Mouse (Mus musculus) limb, embryonic 13.5 days (tissue): ENCODE results near the gene Ptprm. TPM values are rescaled to one million over a fixed set of nuclear protein-coding genes. Genes with fewer than 3 reads are reported as not detected.

Experiments used
- ATAC-seq: fragments of 200-750 bp; cut with Nextera tagmentation; 2 replicates; pipeline ENCODE4 v1.8.0; 2017; ENCODE audit warnings: low read depth, moderate number of reproducible peaks, moderate TSS enrichment; ENCODE audit not compliant: low FRiP score
- H3K27ac ChIP-seq: fragments of 300-500 bp; sonication (generic); 2 replicates; pipeline ENCODE4 v1.5.1; 2015; ENCODE audit warnings: inconsistent platforms, mild to moderate bottlenecking, moderate library complexity
- H3K27me3 ChIP-seq: fragments of 300-500 bp; sonication (generic); 2 replicates; pipeline ENCODE4 v1.6.1; 2015; ENCODE audit warnings: mild to moderate bottlenecking, inconsistent platforms
- H3K36me3 ChIP-seq: fragments of 300-500 bp; sonication (generic); 2 replicates; pipeline ENCODE4 v1.6.1; 2015; ENCODE audit warnings: inconsistent platforms, mild to moderate bottlenecking, moderate library complexity
- H3K4me1 ChIP-seq: fragments of 300-500 bp; sonication (generic); 2 replicates; pipeline ENCODE4 v1.6.1; 2015; ENCODE audit warnings: inconsistent platforms
- H3K4me2 ChIP-seq: fragments of 300-500 bp; sonication (generic); replicated peaks from 2 replicates; pipeline ENCODE4 v1.6.1; 2015; ENCODE audit warnings: inconsistent platforms, mild to moderate bottlenecking, moderate library complexity
- H3K4me3 ChIP-seq: fragments of 300-500 bp; sonication (generic); 2 replicates; pipeline ENCODE4 v1.5.1; 2015; ENCODE audit warnings: moderate library complexity, mild to moderate bottlenecking, inconsistent platforms
- H3K9ac ChIP-seq: fragments of 300-500 bp; sonication (generic); 2 replicates; pipeline ENCODE4 v1.6.1; 2015; ENCODE audit warnings: mild to moderate bottlenecking, inconsistent platforms
- H3K9me3 ChIP-seq: fragments of 300-500 bp; sonication (generic); 2 replicates; pipeline ENCODE4 v1.6.1; 2016; ENCODE audit warnings: inconsistent platforms
- WGBS: fragments of 180-500 bp; shearing (Covaris S2); methylation state at CpG from one replicate; pipeline ENCODE4 v1.1.7; 2015; 5-methylcytosine and 5-hydroxymethylcytosine counted together
- polyA plus RNA-seq: library from polyadenylated mRNA; unstranded; fragments of >200 nt; fragmentation: Nextera tagmentation; extraction: Ambion mirVana; gene quantifications from 2 replicates; pipeline ENCODE4 v1.2.1, GENCODE M21; 2015

Gene Ptprm
- polyA plus RNA-seq, 1 experiment from 2014 or later, result 14.9 TPM

- WGBS, result 85% methylated on average over 4 of the region's 4 CpGs
- Histone ChIP-seq H3K4me2 (no peak overlapping the region), H3K9me3 (no peaks in the 10 kb centered on the region), H3K36me3 (no peaks in the 10 kb centered on the region), H3K4me1 (0 out of 2 replicates have a peak, but pooled peaks cover 3% of the 10 kb centered on the region), H3K27me3 (no peaks in the 10 kb centered on the region), H3K27ac (no peak overlapping the region), H3K4me3 (no peak overlapping the region), H3K9ac (no peak overlapping the region)
- no peak for ATAC-seq
Observed at GRCm38 (mm10) chr17:66991815-66992214, 362.4 kb downstream of the Ptprm start.

- no peaks in the 10 kb centered on the region for H3K9me3 ChIP-seq
- H3K4me3 ChIP-seq, result no peak overlapping the region
- no peaks in the 10 kb centered on the region for H3K27me3 ChIP-seq
- H3K4me1 ChIP-seq, result peaks cover 3% of the 10 kb centered on the region; the same call in 1 of the 2 replicates
- no peak for ATAC-seq
- 67% methylated on average over 2 of the region's 2 CpGs for WGBS
- no peak overlapping the region for H3K9ac ChIP-seq
- no peak overlapping the region for H3K27ac ChIP-seq
- no peak overlapping the region for H3K4me2 ChIP-seq
- no peaks in the 10 kb centered on the region for H3K36me3 ChIP-seq
Observed at GRCm38 (mm10) chr17:66990761-66991160, 363.5 kb downstream of the Ptprm start.

- WGBS, result 90% methylated on average over 1 of the region's 1 CpGs
- no peak overlapping the region for H3K9ac ChIP-seq
- H3K4me2 ChIP-seq, result no peak overlapping the region
- no peak overlapping the region for H3K27ac ChIP-seq
- H3K4me3 ChIP-seq, result no peak overlapping the region
- H3K9me3 ChIP-seq, result no peaks in the 10 kb centered on the region
- no peaks in the 10 kb centered on the region for H3K36me3 ChIP-seq
- ATAC-seq, result no peak
- no peaks in the 10 kb centered on the region; the same call in 1 of the 2 replicates for H3K4me1 ChIP-seq
- H3K27me3 ChIP-seq, result no peaks in the 10 kb centered on the region
Observed at GRCm38 (mm10) chr17:66988014-66988413, 366.2 kb downstream of the Ptprm start.

- no peak overlapping the region for H3K27ac ChIP-seq
- H3K27me3 ChIP-seq, result no peaks in the 10 kb centered on the region
- H3K4me3 ChIP-seq, result no peak overlapping the region
- no peaks in the 10 kb centered on the region for H3K9me3 ChIP-seq
- no peak for ATAC-seq
- H3K36me3 ChIP-seq, result no peaks in the 10 kb centered on the region
- peaks cover 11% of the 10 kb centered on the region for H3K4me1 ChIP-seq
- H3K4me2 ChIP-seq, result no peak overlapping the region
- WGBS, result 80% methylated on average over 2 of the region's 2 CpGs
- no peak overlapping the region for H3K9ac ChIP-seq
Observed at GRCm38 (mm10) chr17:66981649-66982048, 372.6 kb downstream of the Ptprm start.

- Histone ChIP-seq H3K9ac (no peak overlapping the region), H3K27me3 (no peaks in the 10 kb centered on the region), H3K4me3 (no peak overlapping the region), H3K4me2 (no peak overlapping the region), H3K9me3 (no peaks in the 10 kb centered on the region), H3K27ac (no peak overlapping the region), H3K36me3 (no peaks in the 10 kb centered on the region), H3K4me1 (peaks cover 11% of the 10 kb centered on the region)
- ATAC-seq, result no peak
- 35% methylated on average over 5 of the region's 5 CpGs for WGBS
Observed at GRCm38 (mm10) chr17:66979971-66980370, 374.3 kb downstream of the Ptprm start.

GRCm38 (mm10) chr17:66976490-66976889, 377.8 kb downstream of the Ptprm start:
- H3K27me3 ChIP-seq, result no peaks in the 10 kb centered on the region
- H3K36me3 ChIP-seq, result no peaks in the 10 kb centered on the region
- H3K27ac ChIP-seq, result no peak overlapping the region
- H3K9ac ChIP-seq, result no peak overlapping the region
- ATAC-seq, result no peak
- no peak overlapping the region for H3K4me2 ChIP-seq
- no peak overlapping the region for H3K4me3 ChIP-seq
- WGBS, result 82% methylated on average over 5 of the region's 5 CpGs
- no peaks in the 10 kb centered on the region for H3K9me3 ChIP-seq
- peaks cover 11% of the 10 kb centered on the region for H3K4me1 ChIP-seq

GRCm38 (mm10) chr17:66972976-66973375, 381.3 kb downstream of the Ptprm start:
- H3K27me3 ChIP-seq, result no peaks in the 10 kb centered on the region
- no peak overlapping the region for H3K27ac ChIP-seq
- no peak overlapping the region for H3K9ac ChIP-seq
- H3K4me2 ChIP-seq, result no peak overlapping the region
- H3K4me1 ChIP-seq, result no peaks in the 10 kb centered on the region
- no peaks in the 10 kb centered on the region for H3K9me3 ChIP-seq
- H3K36me3 ChIP-seq, result no peaks in the 10 kb centered on the region
- H3K4me3 ChIP-seq, result no peak overlapping the region
- no peak for ATAC-seq
- WGBS, result 82% methylated on average over 3 of the region's 3 CpGs

- H3K27ac ChIP-seq, result no peak overlapping the region
- WGBS, result 57% methylated on average over 5 of the region's 5 CpGs
Observed at GRCm38 (mm10) chr17:66960986-66961385, 393.3 kb downstream of the Ptprm start.

GRCm38 (mm10) chr17:66960557-66960956, 393.7 kb downstream of the Ptprm start:
- no peak overlapping the region for H3K27ac ChIP-seq
- no peak for ATAC-seq
- H3K27me3 ChIP-seq, result no peaks in the 10 kb centered on the region
- 83% methylated on average over 6 of the region's 6 CpGs for WGBS
- H3K4me1 ChIP-seq, result no peaks in the 10 kb centered on the region
- no peak overlapping the region for H3K9ac ChIP-seq
- H3K9me3 ChIP-seq, result no peaks in the 10 kb centered on the region
- H3K4me3 ChIP-seq, result no peak overlapping the region
- no peak overlapping the region for H3K4me2 ChIP-seq
- no peaks in the 10 kb centered on the region; the same call in 1 of the 2 replicates for H3K36me3 ChIP-seq

More at GRCm38 (mm10) chr17:66960986-66961385, 393.3 kb downstream of the Ptprm start:
- Histone ChIP-seq H3K27me3 (no peaks in the 10 kb centered on the region), H3K9ac (no peak overlapping the region), H3K4me2 (no peak overlapping the region), H3K9me3 (no peaks in the 10 kb centered on the region), H3K4me1 (no peaks in the 10 kb centered on the region), H3K36me3 (no peaks in the 10 kb centered on the region; the same call in 1 of the 2 replicates), H3K4me3 (no peak overlapping the region)
- ATAC-seq, result no peak

GRCm38 (mm10) chr17:66959815-66960214, 394.4 kb downstream of the Ptprm start:
- no peaks in the 10 kb centered on the region; the same call in 1 of the 2 replicates for H3K36me3 ChIP-seq
- H3K27me3 ChIP-seq, result no peaks in the 10 kb centered on the region
- H3K4me2 ChIP-seq, result no peak overlapping the region
- H3K4me3 ChIP-seq, result no peak overlapping the region
- WGBS, result 93% methylated on average over 2 of the region's 2 CpGs
- no peaks in the 10 kb centered on the region for H3K9me3 ChIP-seq
- no peaks in the 10 kb centered on the region for H3K4me1 ChIP-seq
- no peak overlapping the region for H3K9ac ChIP-seq
- no peak for ATAC-seq
- H3K27ac ChIP-seq, result no peak overlapping the region

- no peaks in the 10 kb centered on the region for H3K27me3 ChIP-seq
- no peak for ATAC-seq
- no peak overlapping the region for H3K4me2 ChIP-seq
- H3K4me3 ChIP-seq, result no peak overlapping the region
- no peak overlapping the region for H3K27ac ChIP-seq
- no peaks in the 10 kb centered on the region; the same call in 1 of the 2 replicates for H3K36me3 ChIP-seq
- WGBS, result 87% methylated on average over 2 of the region's 2 CpGs
- H3K9ac ChIP-seq, result no peak overlapping the region
- H3K4me1 ChIP-seq, result no peaks in the 10 kb centered on the region
- no peaks in the 10 kb centered on the region for H3K9me3 ChIP-seq
Observed at GRCm38 (mm10) chr17:66958766-66959165, 395.5 kb downstream of the Ptprm start.

- H3K9ac ChIP-seq, result no peak overlapping the region
- ATAC-seq, result no peak
- no peaks in the 10 kb centered on the region for H3K36me3 ChIP-seq
- no peak overlapping the region for H3K27ac ChIP-seq
- peaks cover 8% of the 10 kb centered on the region; the same call in 1 of the 2 replicates for H3K4me1 ChIP-seq
- 89% methylated on average over 4 of the region's 4 CpGs for WGBS
- no peaks in the 10 kb centered on the region for H3K27me3 ChIP-seq
- no peak overlapping the region for H3K4me3 ChIP-seq
- H3K9me3 ChIP-seq, result no peaks in the 10 kb centered on the region
- H3K4me2 ChIP-seq, result no peak overlapping the region
Observed at GRCm38 (mm10) chr17:66944498-66944897, 409.8 kb downstream of the Ptprm start.

GRCm38 (mm10) chr17:66943539-66943938, 410.7 kb downstream of the Ptprm start:
- no peak for ATAC-seq
- Histone ChIP-seq H3K4me3 (no peak overlapping the region), H3K36me3 (no peaks in the 10 kb centered on the region), H3K27me3 (no peaks in the 10 kb centered on the region), H3K4me1 (peaks cover 8% of the 10 kb centered on the region; the same call in 1 of the 2 replicates), H3K27ac (no peak overlapping the region), H3K4me2 (no peak overlapping the region), H3K9ac (no peak overlapping the region), H3K9me3 (no peaks in the 10 kb centered on the region)
- WGBS, result 75% methylated on average over 9 of the region's 9 CpGs
